Mouse (Mus musculus) kidney, postnatal 10 days (tissue): ENCODE measurements around the gene Hnrnpa2b1.
"Not testable (repeated sequence)": the region's sequence is repeated elsewhere in the genome, so short reads cannot be mapped to it uniquely, and the experiment has no call there.

Experiments
- DNase-seq: peaks from one replicate; pipeline ENCODE4 v3.0.0; 2021; ENCODE audit warnings: mixed read lengths

The Hnrnpa2b1 gene

GRCm38 (mm10) chr6:51469715-51470310 is at the start of gene Hnrnpa2b1:
Gene Hnrnpa2b1 (minus strand): TSS chr6:51469894.
- DNase-seq = peak; percentile 98

- DNase-seq = no peak
Observed at GRCm38 (mm10) chr6:51514860-51515259, 45.2 kb upstream of the Hnrnpa2b1 start.

- no peak for DNase-seq
Observed at GRCm38 (mm10) chr6:51513745-51514144, 44.1 kb upstream of the Hnrnpa2b1 start.

- no peak for DNase-seq
Observed at GRCm38 (mm10) chr6:51510946-51511345, 41.3 kb upstream of the Hnrnpa2b1 start.

GRCm38 (mm10) chr6:51510094-51510493 is 40.4 kb upstream of the Hnrnpa2b1 start:
- peak; percentile 68 for DNase-seq

GRCm38 (mm10) chr6:51508750-51509648 is 39.3 kb upstream of the Hnrnpa2b1 start:
- DNase-seq = peak; percentile 86

GRCm38 (mm10) chr6:51507556-51507955 is 37.9 kb upstream of the Hnrnpa2b1 start:
- DNase-seq = no peak

- no peak for DNase-seq
Observed at GRCm38 (mm10) chr6:51505671-51506070, 36.0 kb upstream of the Hnrnpa2b1 start.

- no peak for DNase-seq
Observed at GRCm38 (mm10) chr6:51497321-51498111, 27.8 kb upstream of the Hnrnpa2b1 start.

GRCm38 (mm10) chr6:51489787-51490186 is 20.1 kb upstream of the Hnrnpa2b1 start:
- DNase-seq = peak; percentile 65

GRCm38 (mm10) chr6:51486731-51487130 is 17.0 kb upstream of the Hnrnpa2b1 start:
- no peak for DNase-seq

- no peak for DNase-seq
Observed at GRCm38 (mm10) chr6:51486076-51486710, 16.5 kb upstream of the Hnrnpa2b1 start.

- DNase-seq = no peak
Observed at GRCm38 (mm10) chr6:51485646-51486045, 16.0 kb upstream of the Hnrnpa2b1 start.

- not testable (repeated sequence) for DNase-seq
Observed at GRCm38 (mm10) chr6:51484556-51484955, 14.9 kb upstream of the Hnrnpa2b1 start.

GRCm38 (mm10) chr6:51483861-51484260 is 14.2 kb upstream of the Hnrnpa2b1 start:
- no peak for DNase-seq

- DNase-seq = no peak
Observed at GRCm38 (mm10) chr6:51481548-51481947, 11.9 kb upstream of the Hnrnpa2b1 start.

- DNase-seq = no peak
Observed at GRCm38 (mm10) chr6:51479136-51479731, 9.5 kb upstream of the Hnrnpa2b1 start.

- no peak for DNase-seq
Observed at GRCm38 (mm10) chr6:51472213-51472612, 2.5 kb upstream of the Hnrnpa2b1 start.

- peak; percentile 12 for DNase-seq
Observed at GRCm38 (mm10) chr6:51471782-51472181, 2.1 kb upstream of the Hnrnpa2b1 start.

- DNase-seq = no peak
Observed at GRCm38 (mm10) chr6:51471179-51471505, 1.4 kb upstream of the Hnrnpa2b1 start.

- DNase-seq = peak; percentile 93
Observed at GRCm38 (mm10) chr6:51470311-51471178, 851 bp upstream of the Hnrnpa2b1 start, which contains the start of gene Cbx3. Gene Cbx3 (plus strand): TSS chr6:51470360.
